Mouse (Mus musculus): ENCODE data around the gene Zfand6. TPM values are rescaled to one million over a fixed set of nuclear protein-coding genes. Genes with fewer than 3 reads are reported as not detected.

Gene Zfand6
- polyA plus RNA-seq, 2 experiments = 151 to 159 TPM

GRCm38 (mm10) chr7:84594087-84594916 is 95.5 kb downstream of the Zfand6 start:
- TF ChIP-seq POLR2A (IDR thresholded peaks at IDR 0.05; ENCODE audit: borderline replicate concordance, extremely low read depth, insufficient read depth, insufficient read length) = no peak
- peak; percentile 60 for DNase-seq (ENCODE audit: low spot score)
- H3K36me3 ChIP-seq (ENCODE audit: control insufficient read depth, insufficient read depth, low read length) = no peaks in the 10 kb centered on the region
- H3K9ac ChIP-seq (ENCODE audit: low read depth, low read length, severe bottlenecking) = no peak overlapping the region
- WGBS = 52% methylated on average over 8 of the region's 8 CpGs
- ATAC-seq (ENCODE audit: low FRiP score, low read depth) = peak; percentile 64
- H3K4me3 ChIP-seq (replicated peaks; ENCODE audit: low read length) = no peak overlapping the region
- no peaks in the 10 kb centered on the region for H3K9me3 ChIP-seq (ENCODE audit: control insufficient read depth, low read length)
- 0 out of 2 replicates have a peak, but pooled peaks cover 2% of the 10 kb centered on the region for H3K4me1 ChIP-seq (ENCODE audit: control insufficient read depth, insufficient read depth, low read length)
- no peaks in the 10 kb centered on the region for H3K27me3 ChIP-seq (ENCODE audit: control insufficient read depth, insufficient read depth, low read length)
- H3K27ac ChIP-seq (replicated peaks; ENCODE audit: low read depth, low read length) = no peak overlapping the region
- H3K4me2 ChIP-seq (replicated peaks; ENCODE audit: low read depth, low read length, severe bottlenecking) = no peak overlapping the region

GRCm38 (mm10) chr7:84591347-84591746 is 98.4 kb downstream of the Zfand6 start:
- H3K9ac ChIP-seq (ENCODE audit: low read depth, low read length, severe bottlenecking) = no peak overlapping the region
- H3K4me3 ChIP-seq (replicated peaks; ENCODE audit: low read length) = no peak overlapping the region
- 78% methylated on average over 3 of the region's 3 CpGs for WGBS
- no peak for TF ChIP-seq POLR2A (IDR thresholded peaks at IDR 0.05; ENCODE audit: borderline replicate concordance, extremely low read depth, insufficient read depth, insufficient read length)
- ATAC-seq (ENCODE audit: low FRiP score, low read depth) (no peak), DNase-seq (ENCODE audit: low spot score) (no peak)
- H3K27me3 ChIP-seq (ENCODE audit: control insufficient read depth, insufficient read depth, low read length) = no peaks in the 10 kb centered on the region
- no peak overlapping the region for H3K27ac ChIP-seq (replicated peaks; ENCODE audit: low read depth, low read length)
- H3K4me1 ChIP-seq (ENCODE audit: control insufficient read depth, insufficient read depth, low read length) = 0 out of 2 replicates have a peak, but pooled peaks cover 2% of the 10 kb centered on the region
- no peaks in the 10 kb centered on the region for H3K36me3 ChIP-seq (ENCODE audit: control insufficient read depth, insufficient read depth, low read length)
- no peak overlapping the region for H3K4me2 ChIP-seq (replicated peaks; ENCODE audit: low read depth, low read length, severe bottlenecking)
- no peaks in the 10 kb centered on the region for H3K9me3 ChIP-seq (ENCODE audit: control insufficient read depth, low read length)

DNA sequence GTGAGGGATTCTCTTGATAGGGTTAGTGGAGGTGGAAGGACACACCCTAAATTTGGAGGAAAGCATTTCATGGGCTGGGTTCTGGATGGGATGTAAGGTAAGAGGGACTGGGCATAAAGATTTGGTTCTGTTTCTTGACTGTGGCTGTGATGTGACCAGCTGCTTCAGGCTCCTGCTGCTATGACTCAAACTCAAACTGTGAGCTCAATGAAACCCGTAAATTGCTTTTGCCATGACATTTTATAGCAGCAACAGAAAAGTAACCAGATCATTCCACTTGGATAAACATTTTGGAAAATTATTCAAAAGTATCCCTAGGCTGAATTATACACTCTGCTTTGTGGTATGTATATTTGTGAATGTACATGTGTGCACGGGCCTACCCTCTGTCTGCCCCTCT is 99.1 kb downstream of the Zfand6 start:
- ATAC-seq (ENCODE audit: low FRiP score, low read depth) (no peak), DNase-seq (ENCODE audit: low spot score) (no peak)
- Histone ChIP-seq H3K27me3 (ENCODE audit: control insufficient read depth, insufficient read depth, low read length) (no peaks in the 10 kb centered on the region), H3K4me3 (replicated peaks; ENCODE audit: low read length) (no peak overlapping the region), H3K9ac (ENCODE audit: low read depth, low read length, severe bottlenecking) (no peak overlapping the region), H3K9me3 (ENCODE audit: control insufficient read depth, low read length) (no peaks in the 10 kb centered on the region), H3K27ac (replicated peaks; ENCODE audit: low read depth, low read length) (no peak overlapping the region), H3K36me3 (ENCODE audit: control insufficient read depth, insufficient read depth, low read length) (no peaks in the 10 kb centered on the region), H3K4me2 (replicated peaks; ENCODE audit: low read depth, low read length, severe bottlenecking) (no peak overlapping the region), H3K4me1 (ENCODE audit: control insufficient read depth, insufficient read depth, low read length) (0 out of 2 replicates have a peak, but pooled peaks cover 2% of the 10 kb centered on the region)
- WGBS = 87% methylated on average over 2 of the region's 2 CpGs
- TF ChIP-seq POLR2A (IDR thresholded peaks at IDR 0.05; ENCODE audit: borderline replicate concordance, extremely low read depth, insufficient read depth, insufficient read length) = no peak

GRCm38 (mm10) chr7:84587101-84587783 is 102.5 kb downstream of the Zfand6 start:
- Histone ChIP-seq H3K27me3 (ENCODE audit: control insufficient read depth, insufficient read depth, low read length) (no peaks in the 10 kb centered on the region), H3K4me3 (replicated peaks; ENCODE audit: low read length) (no peak overlapping the region), H3K4me2 (replicated peaks; ENCODE audit: low read depth, low read length, severe bottlenecking) (no peak overlapping the region), H3K27ac (replicated peaks; ENCODE audit: low read depth, low read length) (no peak overlapping the region), H3K4me1 (ENCODE audit: control insufficient read depth, insufficient read depth, low read length) (no peaks in the 10 kb centered on the region), H3K36me3 (ENCODE audit: control insufficient read depth, insufficient read depth, low read length) (no peaks in the 10 kb centered on the region), H3K9ac (ENCODE audit: low read depth, low read length, severe bottlenecking) (no peak overlapping the region), H3K9me3 (ENCODE audit: control insufficient read depth, low read length) (no peaks in the 10 kb centered on the region)
- TF ChIP-seq POLR2A (IDR thresholded peaks at IDR 0.05; ENCODE audit: borderline replicate concordance, extremely low read depth, insufficient read depth, insufficient read length) = no peak
- 84% methylated on average over 5 of the region's 5 CpGs for WGBS
- DNase-seq (ENCODE audit: low spot score) (no peak), ATAC-seq (ENCODE audit: low FRiP score, low read depth) (no peak)

DNA sequence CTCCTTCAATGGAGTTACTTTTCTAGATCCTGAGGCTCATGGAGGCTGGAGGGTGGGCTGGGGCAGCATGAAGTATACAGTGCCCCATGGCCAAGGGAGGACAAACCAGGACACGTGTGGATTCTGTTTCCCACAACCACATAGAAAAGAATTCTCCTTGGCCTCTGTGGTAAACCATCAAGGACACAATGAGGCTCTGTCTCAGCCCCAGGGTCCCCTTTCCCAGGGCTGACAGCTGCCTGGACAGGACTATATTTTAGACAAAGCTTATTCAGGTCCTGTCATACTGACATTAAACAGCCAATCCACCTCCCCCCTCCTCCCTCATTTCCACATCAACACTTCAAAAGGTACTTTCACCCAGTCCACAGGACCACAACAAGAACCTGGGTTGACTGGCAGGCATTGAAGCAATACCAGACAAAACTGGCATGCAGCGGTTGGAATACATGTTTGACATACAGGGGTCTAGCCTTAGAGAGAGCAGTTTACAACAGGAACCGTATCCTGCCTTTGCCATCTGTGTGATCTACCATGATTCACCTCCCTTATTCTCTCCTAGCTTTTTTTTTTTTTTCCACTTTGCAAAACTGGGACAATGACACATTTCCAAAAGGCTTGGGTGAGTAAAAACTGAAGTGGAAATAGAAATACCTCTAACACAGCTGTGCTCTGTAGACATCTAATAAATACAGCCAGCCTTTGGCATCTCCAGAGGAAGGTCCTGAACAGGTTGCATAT is 103.2 kb downstream of the Zfand6 start:
- Histone ChIP-seq H3K4me2 (replicated peaks; ENCODE audit: low read depth, low read length, severe bottlenecking) (no peak overlapping the region), H3K27me3 (ENCODE audit: control insufficient read depth, insufficient read depth, low read length) (no peaks in the 10 kb centered on the region), H3K9ac (ENCODE audit: low read depth, low read length, severe bottlenecking) (no peak overlapping the region), H3K4me3 (replicated peaks; ENCODE audit: low read length) (no peak overlapping the region), H3K4me1 (ENCODE audit: control insufficient read depth, insufficient read depth, low read length) (no peaks in the 10 kb centered on the region), H3K27ac (replicated peaks; ENCODE audit: low read depth, low read length) (no peak overlapping the region), H3K9me3 (ENCODE audit: control insufficient read depth, low read length) (no peaks in the 10 kb centered on the region), H3K36me3 (ENCODE audit: control insufficient read depth, insufficient read depth, low read length) (no peaks in the 10 kb centered on the region)
- DNase-seq (ENCODE audit: low spot score) (no peak), ATAC-seq (ENCODE audit: low FRiP score, low read depth) (no peak)
- TF ChIP-seq POLR2A (IDR thresholded peaks at IDR 0.05; ENCODE audit: borderline replicate concordance, extremely low read depth, insufficient read depth, insufficient read length) = no peak
- 79% methylated on average over 3 of the region's 3 CpGs for WGBS
